Mouse (Mus musculus): Measurements from ENCODE around the gene Irx1.

Gene Irx1

GRCm38 (mm10) chr13:71963356-71964351 lies at the start of gene Irx1:
Gene Irx1 (minus strand): TSS chr13:71963723.
- no peak for DNase-seq (ENCODE audit: low spot score)

GRCm38 (mm10) chr13:71979932-71980655 lies 16.6 kb upstream of the Irx1 start:
- DNase-seq (ENCODE audit: low spot score), result no peak

- no peak for DNase-seq (ENCODE audit: low spot score)
Measured at GRCm38 (mm10) chr13:71975753-71976152, 12.2 kb upstream of the Irx1 start.

- DNase-seq (ENCODE audit: low spot score), result no peak
Measured at GRCm38 (mm10) chr13:71968286-71968685, 4.8 kb upstream of the Irx1 start.

GRCm38 (mm10) chr13:71967341-71968250 lies 4.1 kb upstream of the Irx1 start:
- no peak for DNase-seq (ENCODE audit: low spot score)

GRCm38 (mm10) chr13:71966631-71967030 lies 3.1 kb upstream of the Irx1 start:
- no peak for DNase-seq (ENCODE audit: low spot score)

GRCm38 (mm10) chr13:71964366-71964765 lies 843 bp upstream of the Irx1 start:
- no peak for DNase-seq (ENCODE audit: low spot score)

- DNase-seq (ENCODE audit: low spot score), result no peak
Measured at GRCm38 (mm10) chr13:71962661-71963355, 715 bp downstream of the Irx1 start.

GRCm38 (mm10) chr13:71961891-71962660 lies 1.4 kb downstream of the Irx1 start:
- DNase-seq (ENCODE audit: low spot score), result no peak

- no peak for DNase-seq (ENCODE audit: low spot score)
Measured at GRCm38 (mm10) chr13:71960846-71961735, 2.4 kb downstream of the Irx1 start.

- no peak for DNase-seq (ENCODE audit: low spot score)
Measured at GRCm38 (mm10) chr13:71960277-71960672, 3.2 kb downstream of the Irx1 start.

- no peak for DNase-seq (ENCODE audit: low spot score)
Measured at GRCm38 (mm10) chr13:71959361-71960276, 3.9 kb downstream of the Irx1 start.

- DNase-seq (ENCODE audit: low spot score), result no peak
Measured at GRCm38 (mm10) chr13:71958651-71959050, 4.9 kb downstream of the Irx1 start.

- no peak for DNase-seq (ENCODE audit: low spot score)
Measured at GRCm38 (mm10) chr13:71957811-71958351, 5.6 kb downstream of the Irx1 start.

GRCm38 (mm10) chr13:71957147-71957546 lies 6.4 kb downstream of the Irx1 start:
- DNase-seq (ENCODE audit: low spot score), result no peak

GRCm38 (mm10) chr13:71956481-71956880 lies 7.0 kb downstream of the Irx1 start:
- no peak for DNase-seq (ENCODE audit: low spot score)

GRCm38 (mm10) chr13:71951966-71952365 lies 11.6 kb downstream of the Irx1 start:
- DNase-seq (ENCODE audit: low spot score), result no peak

GRCm38 (mm10) chr13:71949859-71950258 lies 13.7 kb downstream of the Irx1 start:
- no peak for DNase-seq (ENCODE audit: low spot score)

Measured in urinary bladder, postnatal 25 days (tissue).